Mouse (Mus musculus) bone marrow, adult 2 months (tissue): ENCODE measurements at regions not wholly inside any gene's neighbourhood (a gene's known extent, or its start where the extent isn't known, plus 50 kb on each side); places are given as distances from the start of the nearest gene placed in this dataset.

Experiments
- CTCF ChIP-seq: fragments of 200-500 bp; IDR thresholded peaks from 2 replicates; pipeline ENCODE4 v1.5.1; 2011; ENCODE audit warnings: low read length, control low read depth; ENCODE audit not compliant: control insufficient read depth, insufficient read depth
- POLR2A ChIP-seq: fragments of 200-500 bp; IDR thresholded peaks from 2 replicates; pipeline ENCODE4 v1.6.1; 2011; ENCODE audit warnings: low read depth, mild to moderate bottlenecking, control low read depth, low read length, borderline replicate concordance; ENCODE audit not compliant: control insufficient read depth

- TF ChIP-seq CTCF (no peak), POLR2A (no peak)
Observed at GRCm38 (mm10) chr4:84065457-84066124, 540.2 kb downstream of the Ccdc171 start.
